Mouse (Mus musculus): ENCODE measurements around the gene Cep131. TPM values are rescaled to one million over a fixed set of nuclear protein-coding genes. Genes with fewer than 3 reads are reported as not detected.

Gene Cep131
- 14.3 and 19.8 TPM in 2 replicates for polyA plus RNA-seq (2011; ENCODE audit: insufficient read depth, insufficient read length, low replicate concordance, missing spikeins)

DNA sequence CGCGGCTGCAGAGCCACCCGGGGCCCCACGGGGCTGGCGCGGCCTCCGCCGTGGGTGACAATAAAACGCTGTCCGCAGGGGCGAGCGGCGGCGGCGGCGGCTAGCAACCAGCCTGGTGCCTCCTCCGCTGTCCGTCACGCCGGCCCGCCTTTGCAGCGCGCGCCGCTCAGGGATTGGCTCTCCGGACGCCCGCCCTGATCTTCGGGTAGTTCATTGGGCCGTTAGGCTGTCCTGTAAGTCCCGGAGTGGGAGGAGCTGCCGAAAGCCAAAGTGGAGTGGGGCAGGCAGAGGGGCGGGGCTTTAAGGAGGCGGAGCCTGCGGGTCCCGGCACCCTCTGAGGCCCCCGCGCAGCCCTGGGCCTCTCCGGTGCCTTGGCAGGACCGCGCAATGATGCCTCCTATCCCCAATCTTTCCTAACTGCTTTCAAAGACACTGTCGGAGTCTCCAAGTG lies at the start of gene Cep131:
Gene Cep131, minus strand, starts transcription at position 126 of the 451 bp plus-strand sequence.
- H3K4me1 ChIP-seq (ENCODE audit: control insufficient read depth, insufficient read depth, low read length): peaks cover 2% of the 10 kb centered on the region; the same call in 1 of the 2 replicates
- WGBS: under 1% methylated on average over 42 of the region's 42 CpGs
- no peak within 1 kb of the TSS; the same call in 1 of the 2 replicates for H3K27ac ChIP-seq (ENCODE audit: control insufficient read depth, insufficient read depth, low read depth, low read length, poor library complexity)

DNA sequence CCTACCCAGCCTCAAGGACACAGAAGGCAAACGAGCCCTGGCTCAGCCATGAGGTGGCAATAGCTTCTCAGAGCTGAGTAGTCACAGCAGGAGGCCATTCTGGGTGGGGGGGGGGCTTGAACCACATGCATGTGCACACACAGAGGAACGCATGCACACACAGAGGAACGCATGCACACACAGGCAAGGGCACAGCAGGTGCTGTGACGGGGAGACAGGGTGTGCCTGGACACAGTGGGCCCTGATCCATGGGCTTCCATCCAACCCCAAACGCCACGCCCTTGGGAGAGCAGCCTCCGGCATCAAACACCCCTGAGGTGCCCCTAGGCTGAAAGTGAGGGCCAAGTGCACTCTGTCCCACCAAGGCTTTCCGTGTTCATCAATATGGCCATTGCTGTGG lies 49.6 kb upstream of the Cep131 start:
- TF ChIP-seq POLR2A (IDR thresholded peaks at IDR 0.05; ENCODE audit: borderline replicate concordance, control insufficient read depth, low read depth, low read length) (no peak), CTCF (IDR thresholded peaks at IDR 0.05; ENCODE audit: control insufficient read depth, insufficient read depth, low read length) (no peak)
- peaks cover 3% of the 10 kb centered on the region for H3K4me1 ChIP-seq (ENCODE audit: control insufficient read depth, insufficient read depth, low read length)
- H3K4me3 ChIP-seq (replicated peaks; ENCODE audit: control insufficient read depth, low read depth, low read length): no peak overlapping the region
- WGBS: 80% methylated on average over 8 of the region's 8 CpGs
- H3K27ac ChIP-seq (ENCODE audit: control insufficient read depth, insufficient read depth, low read depth, low read length, poor library complexity): no peak overlapping the region

More for the DNA sequence above, at the start of gene Cep131:
- TF ChIP-seq CTCF (IDR thresholded peaks at IDR 0.05; ENCODE audit: control insufficient read depth, insufficient read depth, low read length) (no peak), POLR2A (IDR thresholded peaks at IDR 0.05; ENCODE audit: borderline replicate concordance, control insufficient read depth, low read depth, low read length) (no peak)
- H3K4me3 ChIP-seq (replicated peaks; ENCODE audit: control insufficient read depth, low read depth, low read length): peak within 1 kb of the TSS; percentile 72

DNA sequence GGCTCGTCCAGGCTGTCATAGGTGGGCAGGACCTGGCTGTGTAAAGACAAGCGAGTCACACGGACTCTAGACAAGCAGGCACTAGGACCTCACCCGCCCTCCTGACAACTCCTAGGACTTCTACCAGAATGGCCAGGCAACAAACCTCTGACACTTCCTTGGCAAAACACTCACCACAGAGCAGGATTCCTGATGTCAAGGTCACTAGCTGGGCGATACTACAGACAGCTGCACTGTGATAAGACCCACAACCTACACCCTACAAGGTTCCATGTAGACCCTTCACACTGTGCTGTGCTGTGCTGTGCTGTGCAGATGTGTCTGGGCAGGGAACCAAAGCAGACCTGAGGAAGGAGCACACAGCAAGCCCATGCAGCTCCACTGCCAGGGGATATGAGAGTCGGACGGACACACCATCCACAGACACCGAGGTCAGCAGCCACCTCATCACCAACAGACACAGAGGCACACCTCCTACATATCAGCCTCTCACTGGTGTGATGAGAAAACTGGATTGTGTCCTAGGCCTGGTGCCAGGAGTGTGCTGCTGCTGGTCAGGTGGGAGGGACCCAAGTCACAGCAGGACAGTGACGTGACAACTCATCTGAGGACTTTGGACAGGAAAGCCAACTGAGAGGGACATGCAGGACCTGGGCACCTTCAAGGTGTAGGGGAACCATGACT lies 48.4 kb upstream of the Cep131 start:
- Histone ChIP-seq H3K4me3 (replicated peaks; ENCODE audit: control insufficient read depth, low read depth, low read length) (no peak overlapping the region), H3K27ac (ENCODE audit: control insufficient read depth, insufficient read depth, low read depth, low read length, poor library complexity) (no peak overlapping the region), H3K4me1 (ENCODE audit: control insufficient read depth, insufficient read depth, low read length) (peaks cover 3% of the 10 kb centered on the region)
- TF ChIP-seq CTCF (IDR thresholded peaks at IDR 0.05; ENCODE audit: control insufficient read depth, insufficient read depth, low read length) (no peak), POLR2A (IDR thresholded peaks at IDR 0.05; ENCODE audit: borderline replicate concordance, control insufficient read depth, low read depth, low read length) (no peak)
- 77% methylated on average over 9 of the region's 9 CpGs for WGBS

DNA sequence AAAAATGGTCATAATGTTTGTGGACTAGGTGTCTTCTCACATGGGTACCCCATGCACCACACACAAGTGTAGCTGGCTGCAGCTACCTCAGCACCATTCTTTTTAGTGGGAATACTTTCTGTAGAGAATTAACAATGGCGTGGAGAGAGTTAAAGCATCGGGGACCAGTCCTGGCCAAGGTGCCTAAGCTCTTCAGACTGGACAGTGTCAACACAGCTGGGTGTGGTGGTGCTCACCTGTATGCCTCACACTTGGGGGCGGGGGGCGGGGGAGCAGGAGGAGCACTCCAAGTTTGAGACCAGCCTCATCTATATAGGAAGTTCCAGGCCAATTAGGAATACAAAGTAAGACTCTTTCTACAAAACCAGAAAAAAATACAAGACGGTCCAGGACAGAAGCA lies 47.5 kb upstream of the Cep131 start:
- no peak for TF ChIP-seq CTCF (IDR thresholded peaks at IDR 0.05; ENCODE audit: control insufficient read depth, insufficient read depth, low read length)
- 90% methylated on average over 5 of the region's 5 CpGs for WGBS
- H3K4me3 ChIP-seq (replicated peaks; ENCODE audit: control insufficient read depth, low read depth, low read length): no peak overlapping the region
- H3K27ac ChIP-seq (ENCODE audit: control insufficient read depth, insufficient read depth, low read depth, low read length, poor library complexity): no peak overlapping the region
- peaks cover 3% of the 10 kb centered on the region for H3K4me1 ChIP-seq (ENCODE audit: control insufficient read depth, insufficient read depth, low read length)

DNA sequence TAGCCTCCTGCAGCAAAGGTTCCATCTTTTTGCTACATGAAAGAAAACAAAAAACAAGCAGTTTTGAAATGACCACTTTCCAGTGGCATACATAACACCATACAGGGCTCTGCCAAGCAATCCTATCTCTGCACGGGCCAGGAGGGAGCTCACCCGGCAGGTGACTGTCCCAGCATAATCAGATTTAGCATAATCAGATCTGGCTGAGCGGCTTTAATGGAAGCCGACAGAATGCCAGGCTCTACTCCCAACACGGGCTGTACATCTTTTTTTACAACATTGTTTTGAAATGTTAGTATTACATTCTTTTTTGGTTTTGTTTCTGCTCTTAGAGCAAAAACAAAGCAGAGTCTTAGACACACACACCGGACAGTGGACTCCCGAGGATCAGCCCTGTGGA lies 42.7 kb upstream of the Cep131 start:
- TF ChIP-seq CTCF (IDR thresholded peaks at IDR 0.05; ENCODE audit: control insufficient read depth, insufficient read depth, low read length) (no peak), POLR2A (IDR thresholded peaks at IDR 0.05; ENCODE audit: borderline replicate concordance, control insufficient read depth, low read depth, low read length) (no peak)
- Histone ChIP-seq H3K4me3 (replicated peaks; ENCODE audit: control insufficient read depth, low read depth, low read length) (no peak overlapping the region), H3K4me1 (ENCODE audit: control insufficient read depth, insufficient read depth, low read length) (no peaks in the 10 kb centered on the region), H3K27ac (ENCODE audit: control insufficient read depth, insufficient read depth, low read depth, low read length, poor library complexity) (no peak overlapping the region)
- WGBS: 84% methylated on average over 7 of the region's 7 CpGs

DNA sequence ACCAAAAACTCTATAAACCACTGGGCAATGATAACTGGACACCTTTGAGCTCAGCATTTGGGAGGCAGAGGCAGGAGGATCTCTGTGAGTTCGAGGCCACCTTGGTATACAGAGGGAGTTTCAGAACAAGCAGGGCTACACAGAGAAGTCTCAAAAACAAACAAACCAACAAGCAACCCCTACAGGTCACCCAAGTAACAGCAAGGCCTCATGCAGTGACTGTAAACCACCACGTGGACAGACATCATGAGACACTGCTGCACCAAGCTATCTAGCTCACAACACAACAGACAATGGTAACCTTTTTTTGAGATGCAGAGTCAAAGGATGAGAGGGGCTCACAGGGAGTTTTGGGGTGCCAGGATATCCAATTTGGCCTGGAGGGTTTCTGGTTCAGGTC lies 40.2 kb upstream of the Cep131 start:
- H3K4me1 ChIP-seq (ENCODE audit: control insufficient read depth, insufficient read depth, low read length): no peaks in the 10 kb centered on the region
- 85% methylated on average over 2 of the region's 2 CpGs for WGBS

DNA sequence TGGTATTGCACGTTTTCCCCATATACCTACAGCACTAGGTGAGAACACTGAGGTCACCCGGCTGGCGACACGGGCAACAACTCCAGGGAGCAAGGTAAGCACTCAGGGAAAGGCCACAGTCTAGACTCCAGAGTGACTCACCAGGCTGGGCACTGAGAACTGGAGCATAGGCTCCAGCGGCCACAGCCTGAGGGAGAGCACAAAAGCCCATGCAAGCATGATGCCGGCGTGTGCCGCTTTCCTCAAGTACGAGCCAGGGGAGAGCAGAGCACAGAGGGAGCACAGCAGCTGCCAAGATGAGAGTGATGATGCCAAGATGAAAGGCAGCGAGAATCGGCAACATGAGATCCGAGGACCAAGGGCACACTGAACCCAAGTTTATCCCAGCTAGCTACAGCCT lies 35.5 kb upstream of the Cep131 start:
- TF ChIP-seq POLR2A (IDR thresholded peaks at IDR 0.05; ENCODE audit: borderline replicate concordance, control insufficient read depth, low read depth, low read length) (no peak), CTCF (IDR thresholded peaks at IDR 0.05; ENCODE audit: control insufficient read depth, insufficient read depth, low read length) (no peak)
- no peak overlapping the region for H3K27ac ChIP-seq (ENCODE audit: control insufficient read depth, insufficient read depth, low read depth, low read length, poor library complexity)
- no peaks in the 10 kb centered on the region for H3K4me1 ChIP-seq (ENCODE audit: control insufficient read depth, insufficient read depth, low read length)
- 91% methylated on average over 12 of the region's 12 CpGs for whole genome bisulfite sequencing
- no peak overlapping the region for H3K4me3 ChIP-seq (replicated peaks; ENCODE audit: control insufficient read depth, low read depth, low read length)

More for the DNA sequence above, 40.2 kb upstream of the Cep131 start:
- TF ChIP-seq CTCF (IDR thresholded peaks at IDR 0.05; ENCODE audit: control insufficient read depth, insufficient read depth, low read length) (no peak), POLR2A (IDR thresholded peaks at IDR 0.05; ENCODE audit: borderline replicate concordance, control insufficient read depth, low read depth, low read length) (no peak)
- Histone ChIP-seq H3K27ac (ENCODE audit: control insufficient read depth, insufficient read depth, low read depth, low read length, poor library complexity) (no peak overlapping the region), H3K4me3 (replicated peaks; ENCODE audit: control insufficient read depth, low read depth, low read length) (no peak overlapping the region)

DNA sequence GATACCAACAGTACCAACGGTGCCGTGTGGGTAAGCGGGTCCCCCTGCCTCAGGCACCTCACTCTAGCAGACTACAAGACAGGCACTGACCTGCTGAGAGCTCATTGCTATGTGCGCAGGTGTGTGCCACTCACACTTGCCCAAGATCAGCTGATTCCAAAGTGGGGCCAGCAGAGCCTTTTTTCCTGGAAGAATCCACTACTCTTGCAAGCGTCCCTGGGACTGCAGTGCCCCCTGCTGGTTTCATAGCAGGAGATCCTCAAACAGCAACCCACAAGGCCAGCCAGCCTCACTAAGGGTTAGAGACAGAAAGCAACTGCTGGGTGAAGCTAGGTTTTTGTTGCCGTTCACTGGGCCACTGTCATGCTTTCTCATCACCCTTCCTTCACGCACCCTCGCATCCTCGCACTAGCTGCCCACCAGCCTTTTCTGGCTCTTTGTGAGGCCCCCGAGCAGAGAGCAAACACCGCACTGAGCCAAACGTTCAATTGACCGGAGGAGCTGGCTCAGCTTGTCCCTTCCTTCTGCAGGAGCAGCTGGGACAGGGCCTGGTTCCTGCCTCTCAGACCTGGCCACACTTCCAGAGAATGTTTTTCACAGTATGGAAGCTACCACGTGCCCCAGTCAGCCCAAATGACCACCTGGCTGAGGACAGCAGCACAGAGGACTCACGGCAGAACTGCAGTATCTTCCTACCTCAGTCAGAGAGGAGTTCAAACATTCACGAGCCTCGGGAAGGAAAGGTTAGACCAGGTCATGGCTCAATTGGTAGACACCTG lies 34.2 kb upstream of the Cep131 start:
- Histone ChIP-seq H3K4me1 (ENCODE audit: control insufficient read depth, insufficient read depth, low read length) (no peaks in the 10 kb centered on the region), H3K4me3 (replicated peaks; ENCODE audit: control insufficient read depth, low read depth, low read length) (no peak overlapping the region), H3K27ac (ENCODE audit: control insufficient read depth, insufficient read depth, low read depth, low read length, poor library complexity) (no peak overlapping the region)
- no peak for TF ChIP-seq POLR2A (IDR thresholded peaks at IDR 0.05; ENCODE audit: borderline replicate concordance, control insufficient read depth, low read depth, low read length)
- TF ChIP-seq CTCF (IDR thresholded peaks at IDR 0.05; ENCODE audit: control insufficient read depth, insufficient read depth, low read length): peak; percentile 51
- WGBS: 91% methylated on average over 17 of the region's 17 CpGs

Data from bone marrow, adult 2 months (tissue).